Mouse (Mus musculus) kidney, adult 2 months (tissue): ENCODE measurements around the gene Gabpb2. TPM values are rescaled to one million over a fixed set of nuclear protein-coding genes. Genes with fewer than 3 reads are reported as not detected.

Experiments used
- DNase-seq: peaks from one replicate; pipeline ENCODE4 v3.0.0; 2021
- H3K27ac ChIP-seq: fragments of 200-500 bp; 2 replicates; pipeline ENCODE4 v1.5.1; 2012; ENCODE audit warnings: low read depth, low read length, control low read depth, inconsistent platforms; ENCODE audit not compliant: insufficient read depth
- H3K27me3 ChIP-seq: fragments of 200-500 bp; replicated peaks from 2 replicates; pipeline ENCODE4 v1.6.1; 2012; ENCODE audit warnings: mild to moderate bottlenecking, moderate library complexity, low read length, inconsistent platforms; ENCODE audit not compliant: control insufficient read depth, insufficient read depth
- H3K36me3 ChIP-seq: fragments of 200-500 bp; 2 replicates; pipeline ENCODE4 v1.6.1; 2012; ENCODE audit warnings: mild to moderate bottlenecking, moderate library complexity, low read length, inconsistent platforms; ENCODE audit not compliant: control insufficient read depth, insufficient read depth
- H3K4me1 ChIP-seq: fragments of 200-500 bp; 2 replicates; pipeline ENCODE4 v1.6.1; 2011; ENCODE audit warnings: low read length; ENCODE audit not compliant: control insufficient read depth, insufficient read depth
- H3K4me3 ChIP-seq: fragments of 200-500 bp; 2 replicates; pipeline ENCODE4 v1.5.1; 2011; ENCODE audit warnings: mild to moderate bottlenecking, low read depth, low read length, control low read depth; ENCODE audit not compliant: insufficient read depth
- CTCF ChIP-seq: fragments of 200-500 bp; conservative IDR thresholded peaks from 2 replicates; pipeline ENCODE4 v1.5.1; 2011; ENCODE audit warnings: low read depth, mild to moderate bottlenecking, control low read depth, low read length, moderate library complexity, mixed read lengths; ENCODE audit not compliant: insufficient read depth, insufficient read length
- POLR2A ChIP-seq: fragments of 200-500 bp; IDR thresholded peaks from one replicate; pipeline ENCODE4 v1.6.1; 2011; ENCODE audit warnings: low read depth, low read length, control low read depth
- WGBS: fragments of 180-500 bp; shearing (Covaris S2); methylation state at CpG from one replicate; pipeline ENCODE4 v1.1.7; 2018; 5-methylcytosine and 5-hydroxymethylcytosine counted together
- polyA plus RNA-seq: library from polyadenylated mRNA; depleted of rRNA; stranded (reverse); fragments of >200 nt; gene quantifications from 2 replicates; pipeline ENCODE4 v1.2.3, GENCODE M21; 2012

The Gabpb2 gene
- polyA plus RNA-seq, 1 experiment, result 10.6 TPM

DNA sequence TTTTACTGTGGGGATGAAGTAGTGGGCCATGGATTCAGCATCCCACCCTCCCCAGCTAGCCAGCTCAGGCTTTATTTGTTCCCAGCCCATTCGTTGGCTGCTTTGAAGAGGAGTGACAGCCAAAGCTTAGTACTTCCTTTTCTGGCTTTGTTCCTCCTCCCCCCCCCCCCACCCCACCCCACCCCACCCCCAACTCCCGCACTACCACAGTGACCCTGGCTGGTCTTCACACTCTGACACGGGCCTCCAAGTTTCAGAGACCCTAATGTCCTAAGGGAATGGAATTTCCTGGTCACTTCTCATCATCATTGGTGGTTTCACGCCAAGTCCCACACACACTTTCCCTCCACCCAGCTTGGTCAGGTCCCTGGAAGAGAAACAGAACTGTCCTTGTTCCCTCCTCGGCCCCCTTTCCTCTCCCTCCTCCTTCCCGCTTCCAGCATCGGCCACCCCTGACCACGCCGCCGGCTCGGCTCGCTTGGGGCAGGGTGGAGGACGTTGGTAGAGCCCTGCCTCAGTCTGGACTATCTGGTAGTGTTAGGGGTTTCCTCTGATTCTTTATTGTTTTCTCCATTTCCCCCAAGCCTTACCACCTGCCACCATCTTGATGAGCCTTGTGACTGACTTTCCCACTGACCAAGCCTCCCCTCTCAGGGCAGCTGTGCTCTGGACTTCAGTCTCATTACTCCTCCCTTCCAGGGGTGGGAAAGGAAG, 12.2 kb upstream of the Gabpb2 start:
- no peak for TF ChIP-seq CTCF
- peak; percentile 51 for TF ChIP-seq POLR2A
- WGBS, result 0% methylated on average over 13 of the region's 13 CpGs
- peak; percentile 85 for DNase-seq
- H3K27me3 ChIP-seq, result no peaks in the 10 kb centered on the region
- H3K4me3 ChIP-seq, result peak overlapping the region; percentile 89
- peaks cover 30% of the 10 kb centered on the region for H3K4me1 ChIP-seq
- peak overlapping the region; percentile 96 for H3K27ac ChIP-seq
- H3K36me3 ChIP-seq, result no peaks in the 10 kb centered on the region; the same call in 1 of the 2 replicates

DNA sequence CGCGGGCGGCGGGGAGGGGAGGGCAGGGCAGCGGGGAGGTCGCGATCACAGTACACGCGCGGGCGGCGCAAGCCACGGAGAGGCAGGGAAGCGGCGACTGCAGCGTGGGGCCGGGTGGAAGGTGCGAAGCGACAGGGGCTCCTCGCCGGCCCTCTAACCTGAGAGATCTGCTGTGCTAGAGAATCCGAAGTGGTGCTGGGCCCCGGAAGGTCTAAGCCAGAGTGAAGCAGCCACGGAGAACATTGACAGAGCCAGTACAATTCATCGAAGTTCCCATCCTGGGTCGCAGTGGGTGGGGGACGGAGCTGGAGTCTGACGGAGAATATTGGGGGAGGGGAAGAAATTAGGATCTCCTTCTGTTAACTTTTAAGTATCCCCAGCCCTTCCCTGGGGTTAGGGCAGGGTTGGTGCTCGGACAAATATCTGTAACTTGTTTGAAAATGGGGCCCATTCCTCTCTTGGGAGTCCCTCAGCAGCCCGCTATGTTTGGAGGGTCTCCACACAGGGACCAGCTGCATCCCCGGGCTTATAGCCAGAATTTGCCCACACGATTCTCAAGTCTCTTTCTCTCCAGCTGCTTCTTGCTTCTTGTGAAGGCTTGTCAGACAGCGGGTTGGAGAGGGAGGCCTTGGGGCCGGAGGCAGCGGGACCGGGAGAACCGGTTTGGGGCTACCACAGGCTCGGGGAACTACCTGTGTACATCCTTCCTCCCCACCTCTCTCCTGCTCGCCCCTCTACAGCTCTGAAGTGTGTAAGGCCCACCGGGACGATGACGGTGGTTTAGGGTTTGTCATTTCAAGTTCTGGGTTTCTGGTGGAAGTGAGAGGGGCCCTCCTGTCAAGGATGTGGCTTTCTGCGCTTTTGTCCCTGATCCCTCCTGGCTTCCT, 11.4 kb upstream of the Gabpb2 start:
- Histone ChIP-seq H3K4me3 (peak overlapping the region; percentile 89), H3K36me3 (no peaks in the 10 kb centered on the region; the same call in 1 of the 2 replicates), H3K27me3 (no peaks in the 10 kb centered on the region), H3K4me1 (peaks cover 34% of the 10 kb centered on the region), H3K27ac (peak overlapping the region; percentile 87)
- no peak for TF ChIP-seq POLR2A
- TF ChIP-seq CTCF, result no peak
- whole genome bisulfite sequencing, result under 1% methylated on average over 43 of the region's 43 CpGs
- peak; percentile 65 for DNase-seq

GRCm38 (mm10) chr3:95228148-95228893, 10.6 kb upstream of the Gabpb2 start, which contains the start of gene Cdc42se1:
TSS of gene Cdc42se1 (plus strand) at chr3:95228732.
- Histone ChIP-seq H3K4me1 (peaks cover 30% of the 10 kb centered on the region), H3K4me3 (peak within 1 kb of the TSS; percentile 89), H3K27ac (peak within 1 kb of the TSS; percentile 96), H3K36me3 (no peaks in the 10 kb centered on the region; the same call in 1 of the 2 replicates), H3K27me3 (no peaks in the 10 kb centered on the region)
- peak; percentile 92 for DNase-seq
- TF ChIP-seq CTCF, result no peak
- peak; percentile 68 for TF ChIP-seq POLR2A
- WGBS, result under 1% methylated on average over 64 of the region's 64 CpGs

- DNase-seq, result no peak
- no peak overlapping the region for H3K4me3 ChIP-seq
- 14% methylated on average over 1 of the region's 1 CpGs for WGBS
- peaks cover 20% of the 10 kb centered on the region for H3K4me1 ChIP-seq
- H3K27me3 ChIP-seq, result no peaks in the 10 kb centered on the region
- TF ChIP-seq POLR2A, result no peak
- no peak for TF ChIP-seq CTCF
- H3K36me3 ChIP-seq, result no peaks in the 10 kb centered on the region; the same call in 1 of the 2 replicates
- H3K27ac ChIP-seq, result no peak overlapping the region
Measured at GRCm38 (mm10) chr3:95227214-95227613, 9.5 kb upstream of the Gabpb2 start.

- TF ChIP-seq POLR2A (no peak), CTCF (no peak)
- 22% methylated on average over 6 of the region's 6 CpGs for WGBS
- Histone ChIP-seq H3K4me3 (no peak overlapping the region), H3K27me3 (no peaks in the 10 kb centered on the region), H3K27ac (no peak overlapping the region; the same call in 1 of the 2 replicates), H3K36me3 (no peaks in the 10 kb centered on the region; the same call in 1 of the 2 replicates), H3K4me1 (peaks cover 5% of the 10 kb centered on the region; the same call in 1 of the 2 replicates)
- peak; percentile 81 for DNase-seq
Measured at GRCm38 (mm10) chr3:95224295-95224694, 6.6 kb upstream of the Gabpb2 start.

- H3K4me1 ChIP-seq, result peaks cover 5% of the 10 kb centered on the region; the same call in 1 of the 2 replicates
- no peak for DNase-seq
- H3K27me3 ChIP-seq, result no peaks in the 10 kb centered on the region
- H3K4me3 ChIP-seq, result no peak overlapping the region
- no peak for TF ChIP-seq POLR2A
- 85% methylated on average over 2 of the region's 2 CpGs for WGBS
- H3K36me3 ChIP-seq, result no peaks in the 10 kb centered on the region; the same call in 1 of the 2 replicates
- H3K27ac ChIP-seq, result no peak overlapping the region
Measured at GRCm38 (mm10) chr3:95223041-95223440, 5.3 kb upstream of the Gabpb2 start.
